Mouse (Mus musculus) forebrain, embryonic 14.5 days (tissue): ENCODE results near the gene Fbxl16. TPM values are rescaled to one million over a fixed set of nuclear protein-coding genes. Genes with fewer than 3 reads are reported as not detected.
A peak's percentile ranks its signal among the peaks of the same experiment; 100 is the strongest.

Source experiments
- ATAC-seq: fragments of 200-750 bp; cut with Nextera tagmentation; 2 replicates; pipeline ENCODE4 v1.8.0; 2017; ENCODE audit warnings: mild to moderate bottlenecking, moderate library complexity
- DNase-seq: peaks from one replicate; pipeline ENCODE4 v3.0.0-alpha.2; 2015; ENCODE audit warnings: low spot score
- H3K27ac ChIP-seq: fragments of 300-500 bp; sonication (generic); 2 replicates; pipeline ENCODE4 v1.5.1; 2014; ENCODE audit warnings: low read depth, mild to moderate bottlenecking, control low read depth, low read length, moderate library complexity
- H3K27me3 ChIP-seq: fragments of 300-500 bp; sonication (generic); replicated peaks from 2 replicates; pipeline ENCODE4 v1.6.1; 2014; ENCODE audit warnings: low read length, control low read depth, mixed read lengths; ENCODE audit not compliant: control insufficient read depth, insufficient read depth
- H3K36me3 ChIP-seq: fragments of 300-500 bp; sonication (generic); 2 replicates; pipeline ENCODE4 v1.6.1; 2014; ENCODE audit warnings: low read length, control low read depth; ENCODE audit not compliant: control insufficient read depth, insufficient read depth
- H3K4me1 ChIP-seq: fragments of 300-500 bp; sonication (generic); 2 replicates; pipeline ENCODE4 v1.6.1; 2014; ENCODE audit warnings: antibody characterized with exemption, low read length, control low read depth; ENCODE audit not compliant: control insufficient read depth, insufficient read depth
- H3K4me2 ChIP-seq: fragments of 300-500 bp; sonication (generic); 2 replicates; pipeline ENCODE4 v1.6.1; 2014; ENCODE audit warnings: mild to moderate bottlenecking, control low read depth, low read length
- H3K4me3 ChIP-seq: fragments of 300-500 bp; sonication (generic); 2 replicates; pipeline ENCODE4 v1.5.1; 2014; ENCODE audit warnings: low read depth, low read length, control low read depth
- H3K9ac ChIP-seq: fragments of 300-500 bp; sonication (generic); 2 replicates; pipeline ENCODE4 v1.6.1; 2014; ENCODE audit warnings: mild to moderate bottlenecking, low read length, control low read depth, moderate library complexity
- H3K9me3 ChIP-seq: fragments of 300-500 bp; sonication (generic); replicated peaks from 2 replicates; pipeline ENCODE4 v1.6.1; 2016; ENCODE audit warnings: low read length, control low read depth, mixed read lengths; ENCODE audit not compliant: control insufficient read depth
- WGBS: fragments of 180-500 bp; shearing (Covaris S2); extraction: QIAGEN DNeasy Blood & Tissue Kit; methylation state at CpG from one replicate; pipeline ENCODE4 v1.1.7; 2014; 5-methylcytosine and 5-hydroxymethylcytosine counted together
- microRNA-seq: library from miRNA; unstranded; fragments of <30 nt; microRNA quantifications from one replicate; pipeline ENCODE4, GENCODE M21; 2016
- polyA plus RNA-seq: library from polyadenylated mRNA; unstranded; fragments of >200 nt; fragmentation: Nextera tagmentation; extraction: Ambion mirVana; gene quantifications from 2 replicates; pipeline ENCODE4 v1.2.1, GENCODE M21; 2014

Fbxl16 gene
- polyA plus RNA-seq, 1 experiment from 2014 or later, result 14.0 TPM

DNA sequence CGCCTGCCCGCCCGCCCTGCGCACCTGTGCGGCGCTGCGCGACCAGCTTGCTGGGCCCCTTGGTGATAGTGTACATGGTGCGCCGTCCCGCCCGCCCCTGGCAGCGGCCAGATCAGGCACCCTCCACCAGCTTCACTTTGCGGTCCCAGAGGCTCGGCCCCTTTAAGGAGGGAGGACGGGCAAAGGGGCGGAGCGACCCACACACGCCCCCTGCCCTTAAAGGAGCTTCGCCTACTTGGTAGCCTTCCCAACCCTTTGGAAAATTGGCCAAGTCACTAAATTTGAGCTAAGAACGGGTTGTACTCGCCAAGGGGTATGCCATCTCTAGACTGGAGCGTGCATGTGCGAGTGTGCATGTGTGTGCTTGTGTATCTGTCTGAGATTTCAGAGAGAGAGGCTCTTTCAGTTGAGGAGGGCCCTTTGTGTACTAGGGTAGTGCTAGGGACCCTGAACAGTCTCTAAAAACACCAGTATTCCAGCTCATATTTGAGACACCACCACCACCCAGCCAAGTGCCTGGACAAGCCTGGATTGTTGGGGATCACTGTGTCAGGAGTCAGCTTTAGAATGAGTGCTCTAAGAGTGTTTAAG is 59.8 kb downstream of the Fbxl16 start, which contains the start of gene Mcrip2:
Gene Mcrip2 (minus strand): TSS at position 164 of the 591 bp plus-strand sequence.
- DNase-seq (peak; percentile 91), ATAC-seq (peak; percentile 94)
- Histone ChIP-seq H3K27ac (peak within 1 kb of the TSS; percentile 55; the same call in 1 of the 2 replicates), H3K9me3 (no peaks in the 10 kb centered on the region), H3K9ac (peak within 1 kb of the TSS; percentile 69), H3K4me3 (peak within 1 kb of the TSS; percentile 62), H3K27me3 (no peaks in the 10 kb centered on the region), H3K4me1 (peaks cover 6% of the 10 kb centered on the region; the same call in 1 of the 2 replicates), H3K4me2 (peak within 1 kb of the TSS; percentile 99), H3K36me3 (no peaks in the 10 kb centered on the region)
- 0% methylated on average over 24 of the region's 24 CpGs for WGBS

DNA sequence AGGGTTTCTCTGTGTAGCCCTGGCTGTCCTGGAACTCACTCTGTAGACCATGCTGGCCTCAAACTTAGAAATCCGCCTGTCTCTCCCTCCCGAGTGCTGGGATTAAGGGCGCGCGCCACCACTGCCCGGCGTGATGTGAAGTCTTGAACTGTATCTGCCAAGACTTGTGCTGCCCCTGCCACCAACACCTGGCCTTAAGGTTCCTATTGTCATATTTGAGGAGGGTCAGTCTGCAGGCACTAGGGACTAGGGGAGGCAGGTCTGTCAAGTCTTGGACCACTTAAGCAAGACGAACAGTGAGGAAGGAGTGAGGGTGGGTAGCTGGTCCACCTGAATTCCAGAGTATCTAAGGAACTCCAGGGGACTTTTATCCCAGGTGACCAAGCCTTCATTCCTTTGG is 60.6 kb downstream of the Fbxl16 start:
- Histone ChIP-seq H3K27me3 (no peaks in the 10 kb centered on the region), H3K9ac (no peak overlapping the region), H3K9me3 (no peaks in the 10 kb centered on the region), H3K4me2 (no peak overlapping the region), H3K4me3 (no peak overlapping the region), H3K27ac (no peak overlapping the region), H3K36me3 (no peaks in the 10 kb centered on the region), H3K4me1 (peaks cover 12% of the 10 kb centered on the region; the same call in 1 of the 2 replicates)
- DNase-seq (no peak), ATAC-seq (no peak)
- WGBS, result 88% methylated on average over 8 of the region's 8 CpGs

DNA sequence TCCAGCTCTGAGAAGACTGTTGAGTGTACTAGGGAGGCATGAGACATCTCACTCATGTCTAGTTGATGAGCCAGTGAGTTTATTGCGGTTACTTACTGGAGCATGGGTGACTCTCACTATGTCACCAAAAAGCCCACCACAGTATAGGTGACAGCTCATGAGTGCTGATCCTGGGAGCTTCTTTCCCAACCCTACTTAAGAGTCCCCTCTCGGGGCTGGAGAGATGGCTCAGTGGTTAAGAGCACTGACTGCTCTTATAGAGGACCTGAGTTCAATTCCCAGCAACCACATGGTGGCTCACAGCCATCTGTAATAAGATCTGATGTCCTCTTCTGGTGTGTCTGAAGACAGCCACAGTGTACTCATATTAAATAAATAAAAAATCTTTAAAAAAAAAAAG is 61.1 kb downstream of the Fbxl16 start:
- WGBS, result 91% methylated on average over 2 of the region's 2 CpGs
- Histone ChIP-seq H3K4me1 (peaks cover 12% of the 10 kb centered on the region; the same call in 1 of the 2 replicates), H3K4me2 (no peak overlapping the region), H3K36me3 (no peaks in the 10 kb centered on the region), H3K9me3 (no peaks in the 10 kb centered on the region), H3K27me3 (no peaks in the 10 kb centered on the region), H3K9ac (no peak overlapping the region), H3K4me3 (no peak overlapping the region), H3K27ac (no peak overlapping the region)
- no peak for DNase-seq
- ATAC-seq, result no peak

Small RNAs within 50 kb of the gene (microRNA-seq; reads per million reads assigned to microRNA genes)
- gene Mir3082, result 0.40 reads per million
- gene Mir6966, result not detected

Other genes starting within 250 kb of the Fbxl16 start
- 17.6 and 20.8 TPM in 2 replicates for gene Sox8, start 238.4 kb upstream of the Fbxl16 start, polyA plus RNA-seq
- 18.8 and 19.1 TPM in 2 replicates for gene Lmf1, start 230.0 kb upstream of the Fbxl16 start, polyA plus RNA-seq
- gene Gng13, start 91.9 kb upstream of the Fbxl16 start, polyA plus RNA-seq, result 2.7 and 7.8 TPM in 2 replicates
- 7.1 and 8.6 TPM in 2 replicates for gene Chtf18, start 81.7 kb upstream of the Fbxl16 start, polyA plus RNA-seq
- 26.6 and 28.9 TPM in 2 replicates for gene Rpusd1, start 81.4 kb upstream of the Fbxl16 start, polyA plus RNA-seq
- not detected in 2 replicates for gene Mslnl, start 73.0 kb upstream of the Fbxl16 start, polyA plus RNA-seq
- gene Msln, start 54.7 kb upstream of the Fbxl16 start, polyA plus RNA-seq, result 0.14 and 0.48 TPM in 2 replicates
- gene Narfl, start 35.3 kb upstream of the Fbxl16 start, polyA plus RNA-seq, result 30.2 and 32.0 TPM in 2 replicates
- gene Haghl, start 23.4 kb upstream of the Fbxl16 start, polyA plus RNA-seq, result 106 and 130 TPM in 2 replicates
- gene Ccdc78, start 22.5 kb upstream of the Fbxl16 start, polyA plus RNA-seq, result 0.14 TPM in 1 of 2 replicates, not detected in the other
- 72.6 and 82.3 TPM in 2 replicates for gene Fam173a, start 16.2 kb upstream of the Fbxl16 start, polyA plus RNA-seq
- gene AC134908.4, start 13.4 kb upstream of the Fbxl16 start, polyA plus RNA-seq, result 0.57 and 0.88 TPM in 2 replicates
- 8.4 and 9.8 TPM in 2 replicates for gene Metrn, start 11.9 kb upstream of the Fbxl16 start, polyA plus RNA-seq
- 33.3 and 37.4 TPM in 2 replicates for gene Wdr24, start 14.5 kb downstream of the Fbxl16 start, polyA plus RNA-seq
- 56.6 and 56.9 TPM in 2 replicates for gene Jmjd8, start 19.8 kb downstream of the Fbxl16 start, polyA plus RNA-seq
- 315 and 322 TPM in 2 replicates for gene Stub1, start 24.3 kb downstream of the Fbxl16 start, polyA plus RNA-seq
- gene Rhbdl1, start 28.2 kb downstream of the Fbxl16 start, polyA plus RNA-seq, result 33.6 and 35.4 TPM in 2 replicates
- gene Gm20683, start 32.7 kb downstream of the Fbxl16 start, polyA plus RNA-seq, result 5.1 and 6.2 TPM in 2 replicates
- gene Rhot2, start 35.8 kb downstream of the Fbxl16 start, polyA plus RNA-seq, result 9.6 and 11.3 TPM in 2 replicates
- gene Wdr90, start 52.4 kb downstream of the Fbxl16 start, polyA plus RNA-seq, result 11.6 and 12.2 TPM in 2 replicates
- 15.9 and 17.0 TPM in 2 replicates for gene Mcrip2, start 59.7 kb downstream of the Fbxl16 start, polyA plus RNA-seq
- gene Mettl26, start 66.0 kb downstream of the Fbxl16 start, polyA plus RNA-seq, result 60.5 and 66.0 TPM in 2 replicates
- 0.36 and 0.47 TPM in 2 replicates for gene Wfikkn1, start 71.8 kb downstream of the Fbxl16 start, polyA plus RNA-seq
- gene Rab40c, start 110.6 kb downstream of the Fbxl16 start, polyA plus RNA-seq, result 31.6 and 33.3 TPM in 2 replicates
- 49.5 and 52.6 TPM in 2 replicates for gene Pigq, start 135.9 kb downstream of the Fbxl16 start, polyA plus RNA-seq
- gene Nhlrc4, start 135.9 kb downstream of the Fbxl16 start, polyA plus RNA-seq, result not detected in 2 replicates
- gene A930017K11Rik, start 143.5 kb downstream of the Fbxl16 start, polyA plus RNA-seq, result 0.18 TPM in 1 of 2 replicates, not detected in the other
- gene Capn15, start 176.7 kb downstream of the Fbxl16 start, polyA plus RNA-seq, result 17.0 and 20.3 TPM in 2 replicates